In the genomic region with DNA sequence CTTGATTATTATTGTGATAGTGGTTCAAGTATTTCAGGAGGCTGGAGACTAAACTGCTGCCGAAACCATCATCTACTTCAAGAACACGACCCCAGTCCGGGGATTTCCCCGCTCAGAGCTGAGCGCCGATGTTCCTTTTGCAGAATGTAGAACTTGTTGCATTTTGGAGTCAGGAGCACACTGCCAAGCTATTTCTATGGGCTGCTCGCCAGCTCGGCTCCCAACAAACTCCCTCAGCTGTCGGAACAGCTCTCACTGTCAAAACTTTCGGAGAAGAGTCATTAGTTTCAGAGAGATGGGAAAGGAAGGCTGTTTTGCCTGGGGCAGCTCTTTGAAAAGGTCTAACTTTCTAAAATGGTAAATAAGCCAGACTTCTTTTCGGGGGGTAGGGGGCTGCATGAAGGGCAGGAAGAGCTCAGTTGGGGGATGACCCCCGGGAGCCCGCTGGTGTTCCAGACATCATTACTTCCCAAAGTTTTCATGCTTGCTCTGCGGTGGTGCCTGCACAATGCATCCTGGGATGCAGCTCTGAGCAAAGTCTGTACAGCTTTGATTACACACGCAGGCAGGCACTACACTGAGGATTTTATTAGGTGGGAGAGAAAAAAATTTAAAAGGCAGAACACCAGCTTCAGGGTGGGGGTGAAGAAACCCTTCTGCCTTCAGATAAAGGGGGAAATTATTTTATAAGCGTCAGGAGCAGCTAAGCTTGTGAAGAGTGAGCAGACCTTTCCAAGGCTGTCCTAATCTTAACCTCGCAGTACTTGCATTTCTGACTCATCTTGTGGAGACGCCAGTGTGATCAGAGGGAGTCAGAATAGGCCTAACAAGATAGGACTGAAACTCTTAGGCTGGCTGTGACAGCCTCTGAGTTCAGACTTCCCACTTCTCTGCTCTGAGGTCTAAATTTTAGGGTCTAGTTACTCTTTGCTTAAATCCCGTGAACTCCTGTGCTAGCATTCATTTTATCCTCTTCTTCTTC, we compare ENCODE assay signal across 9 mouse cellular contexts.
A peak's percentile ranks its signal among the peaks of the same experiment; 100 is the strongest.
DNase-seq lines count a peak whose midpoint lies in the region; ATAC-seq lines count a peak whose summit lies in the region.
"Had no signal": no experiment of that assay in that cellular context is flagged by ENCODE, and none has a peak within 500 bp of the region (broad histone marks: within the 10 kb centered on the region; RNA-seq: fewer than 3 reads in every experiment).

No protein-coding gene starts in this region.

- no peaks in the 10 kb centered on the region for H3K36me3 ChIP-seq in kidney, embryonic 16.5 days (ENCODE audit: insufficient read depth, low read length)
- no peaks in the 10 kb centered on the region for H3K36me3 ChIP-seq in stomach, embryonic 16.5 days (ENCODE audit: control insufficient read depth, insufficient read depth, low read length)
- H3K36me3 ChIP-seq in midbrain, embryonic 15.5 days (replicated peaks): no peaks in the 10 kb centered on the region
- H3K36me3 ChIP-seq: G1E had no signal

- no peaks in the 10 kb centered on the region for H3K9me3 ChIP-seq in kidney, embryonic 16.5 days (ENCODE audit: low read length)
- no peaks in the 10 kb centered on the region for H3K9me3 ChIP-seq in stomach, embryonic 16.5 days (replicated peaks; ENCODE audit: control insufficient read depth, low read length)
- H3K9me3 ChIP-seq in midbrain, embryonic 15.5 days: no peaks in the 10 kb centered on the region

- no peak overlapping the region for H3K4me3 ChIP-seq in kidney, embryonic 16.5 days (ENCODE audit: low read length)
- no peak overlapping the region for H3K4me3 ChIP-seq in stomach, embryonic 16.5 days (replicated peaks; ENCODE audit: low read length)
- H3K4me3 ChIP-seq in midbrain, embryonic 15.5 days: no peak overlapping the region

- H3K27ac ChIP-seq in kidney, embryonic 16.5 days (ENCODE audit: low read length): no peak overlapping the region
- H3K27ac ChIP-seq in stomach, embryonic 16.5 days (ENCODE audit: low read length): peak overlapping the region; percentile 21; the same call in 1 of the 2 replicates
- H3K27ac ChIP-seq in midbrain, embryonic 15.5 days: no peak overlapping the region

- H3K27me3 ChIP-seq in kidney, embryonic 16.5 days (ENCODE audit: insufficient read depth, low read length): no peaks in the 10 kb centered on the region
- no peaks in the 10 kb centered on the region for H3K27me3 ChIP-seq in stomach, embryonic 16.5 days (ENCODE audit: control insufficient read depth, insufficient read depth, low read length)
- H3K27me3 ChIP-seq in midbrain, embryonic 15.5 days (replicated peaks): no peaks in the 10 kb centered on the region

- intact Hi-C loops in left cerebral cortex, postnatal 25 days (cut with DNase I): no loop called here

- DNase-seq in kidney, adult 9 months: peak; percentile 1
- DNase-seq in adrenal gland, postnatal 36 days: peak; percentile 42 to 62
- DNase-seq in gastrocnemius, postnatal 25 days: peak; percentile 36
- DNase-seq in left cerebral cortex, postnatal 25 days (ENCODE audit: low spot score in 2 of 2): peak; percentile 16 to 51

- 0 out of 2 replicates have a peak, but pooled peaks cover 2% of the 10 kb centered on the region for H3K4me1 ChIP-seq in kidney, embryonic 16.5 days (ENCODE audit: insufficient read depth, low read length)
- peaks cover 9% of the 10 kb centered on the region; the same call in 1 of the 2 replicates for H3K4me1 ChIP-seq in stomach, embryonic 16.5 days (ENCODE audit: control insufficient read depth, insufficient read depth, low read length)
- H3K4me1 ChIP-seq in midbrain, embryonic 15.5 days: 0 out of 2 replicates have a peak, but pooled peaks cover 7% of the 10 kb centered on the region

- H3K4me2 ChIP-seq in kidney, embryonic 16.5 days (replicated peaks; ENCODE audit: low read depth, low read length): no peak overlapping the region; the same call in 1 of the 2 replicates
- H3K4me2 ChIP-seq in stomach, embryonic 16.5 days (ENCODE audit: low read depth, low read length): peak overlapping the region; percentile 33
- H3K4me2 ChIP-seq in midbrain, embryonic 15.5 days: no peak overlapping the region

- no peak overlapping the region for H3K9ac ChIP-seq in kidney, embryonic 16.5 days (replicated peaks; ENCODE audit: low read length)
- H3K9ac ChIP-seq in stomach, embryonic 16.5 days (ENCODE audit: low read length): peak overlapping the region; percentile 37
- H3K9ac ChIP-seq in midbrain, embryonic 15.5 days: no peak overlapping the region

- ATAC-seq in kidney, embryonic 16.5 days (ENCODE audit: low FRiP score, low TSS enrichment): no peak
- no peak for ATAC-seq in stomach, embryonic 16.5 days (ENCODE audit: insufficient read depth, low FRiP score)
- ATAC-seq in activated CD4-positive, CD25-positive, alpha-beta regulatory T cell, adult 4 months: no peak
- ATAC-seq in midbrain, embryonic 15.5 days (replicated peaks): no peak

- WGBS in kidney, embryonic 16.5 days: 55% methylated on average over 19 of the region's 19 CpGs
- 37% methylated on average over 19 of the region's 19 CpGs for WGBS in stomach, embryonic 16.5 days
- WGBS in midbrain, embryonic 15.5 days: 69% methylated on average over 19 of the region's 19 CpGs

Comparison
In these comparisons a context has a peak if more than half of its experiments do, and no peak if none do; other contexts are left out.
1. DNase-seq: peak in every context shown above with its lines; median percentile 52 in adrenal gland, postnatal 36 days; 36 in gastrocnemius, postnatal 25 days; 34 in left cerebral cortex, postnatal 25 days; 1 in kidney, adult 9 months.